Mouse (Mus musculus) bone marrow macrophage, adult 2 months (primary cell): ENCODE measurements around the gene Arid4b. TPM values are rescaled to one million over a fixed set of nuclear protein-coding genes. Genes with fewer than 3 reads are reported as not detected.
A peak's percentile ranks its signal among the peaks of the same experiment; 100 is the strongest.

ENCODE experiments used
- H3K27ac ChIP-seq: 2 replicates; pipeline ENCODE4 v1.5.1; 2012; ENCODE audit warnings: low read depth, low read length; ENCODE audit not compliant: insufficient read depth
- H3K4me1 ChIP-seq: 2 replicates; pipeline ENCODE4 v1.6.1; 2012; ENCODE audit warnings: low read length; ENCODE audit not compliant: control insufficient read depth, insufficient read depth
- H3K4me3 ChIP-seq: 2 replicates; pipeline ENCODE4 v1.5.1; 2012; ENCODE audit warnings: mild to moderate bottlenecking, low read length, moderate library complexity; ENCODE audit not compliant: insufficient read depth
- CTCF ChIP-seq: IDR thresholded peaks from 2 replicates; pipeline ENCODE4 v1.5.1; 2012; ENCODE audit warnings: low read depth, mild to moderate bottlenecking, low read length, moderate library complexity
- POLR2A ChIP-seq: IDR thresholded peaks from 2 replicates; pipeline ENCODE4 v1.6.1; 2012; ENCODE audit warnings: mild to moderate bottlenecking, low read depth, low read length, borderline replicate concordance
- polyA plus RNA-seq: library from polyadenylated mRNA; stranded (reverse); fragments of >200 nt; gene quantifications from 2 replicates; pipeline ENCODE4 v1.2.4, GENCODE M21; 2012; ENCODE audit not compliant: missing spikeins, insufficient read depth, insufficient read length

The Arid4b gene
- polyA plus RNA-seq, 1 experiment, result 28.0 TPM

DNA sequence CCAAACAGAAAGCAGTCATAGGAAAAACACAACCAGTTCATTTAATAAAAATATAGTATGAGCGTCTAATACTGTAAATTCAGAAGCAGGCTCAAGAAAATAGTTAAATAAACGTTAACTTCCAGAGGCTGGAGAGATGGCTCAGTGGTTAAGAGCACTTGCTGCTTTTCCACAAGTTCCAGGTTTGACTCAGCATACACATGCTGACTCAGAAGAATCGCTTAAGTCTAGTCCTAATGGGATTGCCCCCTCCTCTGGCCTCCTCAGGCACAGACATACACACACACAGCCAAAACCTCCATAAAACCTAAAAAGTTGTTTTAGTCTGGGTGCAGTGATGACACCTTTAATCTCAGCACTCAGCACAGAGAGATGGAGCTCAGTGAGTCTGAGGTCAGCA lies 6.2 kb upstream of the Arid4b start:
- H3K4me3 ChIP-seq, result no peak overlapping the region
- no peak for TF ChIP-seq CTCF
- TF ChIP-seq POLR2A, result no peak
- H3K4me1 ChIP-seq, result peaks cover 6% of the 10 kb centered on the region; the same call in 1 of the 2 replicates
- no peak overlapping the region for H3K27ac ChIP-seq

GRCm38 (mm10) chr13:14059582-14059981 lies 3.5 kb upstream of the Arid4b start:
- Histone ChIP-seq H3K4me1 (peaks cover 6% of the 10 kb centered on the region; the same call in 1 of the 2 replicates), H3K27ac (no peak overlapping the region), H3K4me3 (no peak overlapping the region)
- TF ChIP-seq POLR2A, result no peak
- no peak for TF ChIP-seq CTCF

- Histone ChIP-seq H3K27ac (peak overlapping the region; percentile 74), H3K4me3 (peak overlapping the region; percentile 78), H3K4me1 (peaks cover 9% of the 10 kb centered on the region; the same call in 1 of the 2 replicates)
- TF ChIP-seq POLR2A, result no peak
- no peak for TF ChIP-seq CTCF
Observed at GRCm38 (mm10) chr13:14062209-14063012, 621 bp upstream of the Arid4b start.

GRCm38 (mm10) chr13:14063942-14064271 lies 875 bp downstream of the Arid4b start:
- H3K27ac ChIP-seq, result peak overlapping the region; percentile 76
- peaks cover 17% of the 10 kb centered on the region for H3K4me1 ChIP-seq
- no peak for TF ChIP-seq POLR2A
- TF ChIP-seq CTCF, result no peak
- peak overlapping the region; percentile 85 for H3K4me3 ChIP-seq

- H3K27ac ChIP-seq, result peak overlapping the region; percentile 76; the same call in 1 of the 2 replicates
- TF ChIP-seq POLR2A (no peak), CTCF (no peak)
- peaks cover 17% of the 10 kb centered on the region for H3K4me1 ChIP-seq
- H3K4me3 ChIP-seq, result peak overlapping the region; percentile 85
Observed at GRCm38 (mm10) chr13:14064341-14065027, 1.5 kb downstream of the Arid4b start.

DNA sequence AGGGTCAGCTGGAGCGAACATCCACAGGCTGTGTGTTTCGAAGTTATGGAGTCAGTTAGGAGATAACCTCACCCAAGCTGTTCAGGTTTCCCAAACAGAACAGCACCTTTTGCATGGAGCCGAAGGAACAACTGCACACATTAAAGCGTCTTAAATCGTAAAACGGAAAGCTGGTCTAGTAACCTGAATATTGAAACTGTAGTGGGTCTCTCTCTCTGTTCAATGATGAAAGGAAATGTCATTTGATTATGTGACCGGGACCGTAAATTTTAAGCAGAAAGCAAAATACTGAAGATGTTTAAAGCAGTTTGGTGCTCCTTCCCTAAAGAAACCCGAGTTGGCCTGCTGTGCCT lies 2.0 kb downstream of the Arid4b start:
- Histone ChIP-seq H3K27ac (no peak overlapping the region), H3K4me3 (peak overlapping the region; percentile 85), H3K4me1 (peaks cover 17% of the 10 kb centered on the region)
- TF ChIP-seq POLR2A (no peak), CTCF (no peak)

GRCm38 (mm10) chr13:14065701-14066100 lies 2.7 kb downstream of the Arid4b start:
- H3K27ac ChIP-seq, result no peak overlapping the region
- H3K4me1 ChIP-seq, result peaks cover 17% of the 10 kb centered on the region
- H3K4me3 ChIP-seq, result no peak overlapping the region
- TF ChIP-seq POLR2A, result no peak
- TF ChIP-seq CTCF, result no peak

- peaks cover 11% of the 10 kb centered on the region for H3K4me1 ChIP-seq
- TF ChIP-seq CTCF, result no peak
- TF ChIP-seq POLR2A, result no peak
- H3K4me3 ChIP-seq, result no peak overlapping the region
- H3K27ac ChIP-seq, result no peak overlapping the region
Observed at GRCm38 (mm10) chr13:14068035-14068434, 5.0 kb downstream of the Arid4b start.

GRCm38 (mm10) chr13:14069291-14069690 lies 6.3 kb downstream of the Arid4b start:
- no peak for TF ChIP-seq POLR2A
- no peak for TF ChIP-seq CTCF
- Histone ChIP-seq H3K4me3 (no peak overlapping the region), H3K4me1 (peaks cover 11% of the 10 kb centered on the region), H3K27ac (no peak overlapping the region)

- Histone ChIP-seq H3K4me3 (no peak overlapping the region), H3K4me1 (no peaks in the 10 kb centered on the region), H3K27ac (no peak overlapping the region)
- TF ChIP-seq POLR2A, result no peak
- no peak for TF ChIP-seq CTCF
Observed at GRCm38 (mm10) chr13:14074371-14074770, 11.3 kb downstream of the Arid4b start.
